Mouse (Mus musculus) cerebellum, postnatal 4 days (tissue): ENCODE results near the gene Gm5431.
"Not testable (repeated sequence)": the region's sequence is repeated elsewhere in the genome, so short reads cannot be mapped to it uniquely, and the experiment has no call there.

Experiments
- DNase-seq, 2 experiments: peaks; one replicate each; pipeline ENCODE4 v3.0.0; 2022; ENCODE audit warnings: low spot score in 2 of 2, mixed read lengths in 1 of 2

The Gm5431 gene

GRCm38 (mm10) chr11:48902021-48902420 is at the start of gene Gm5431:
Gm5431 (minus strand) TSS chr11:48902214.
- DNase-seq = no peak

- DNase-seq = not testable (repeated sequence)
Measured at GRCm38 (mm10) chr11:48946090-48946489, 44.1 kb upstream of the Gm5431 start, which contains the start of gene Psme2b. Psme2b (minus strand) TSS chr11:48946190.

DNA sequence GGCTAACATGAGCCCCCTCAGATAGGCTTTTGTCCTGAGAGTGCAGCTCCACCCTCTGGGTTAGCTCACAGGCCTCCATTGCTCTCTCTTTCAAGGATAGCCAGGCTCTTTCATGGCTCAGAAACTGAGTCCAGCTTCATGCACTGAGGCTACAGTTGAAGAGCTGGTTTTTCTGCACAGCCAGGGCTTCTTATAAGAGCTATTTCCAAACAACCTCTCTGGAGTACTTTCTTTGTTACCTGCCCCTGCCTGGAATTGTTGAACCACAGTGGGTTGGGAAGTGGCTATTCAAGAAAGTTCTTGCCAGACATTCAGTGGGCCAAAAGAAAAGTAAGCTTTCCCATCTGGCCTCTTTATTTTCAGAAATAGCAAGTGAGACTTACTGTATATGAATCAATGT is 37.3 kb upstream of the Gm5431 start:
- DNase-seq = not testable (repeated sequence)

- not testable (repeated sequence) for DNase-seq
Measured at GRCm38 (mm10) chr11:48935291-48935690, 33.3 kb upstream of the Gm5431 start.

- not testable (repeated sequence) for DNase-seq
Measured at GRCm38 (mm10) chr11:48933923-48934322, 31.9 kb upstream of the Gm5431 start.

DNA sequence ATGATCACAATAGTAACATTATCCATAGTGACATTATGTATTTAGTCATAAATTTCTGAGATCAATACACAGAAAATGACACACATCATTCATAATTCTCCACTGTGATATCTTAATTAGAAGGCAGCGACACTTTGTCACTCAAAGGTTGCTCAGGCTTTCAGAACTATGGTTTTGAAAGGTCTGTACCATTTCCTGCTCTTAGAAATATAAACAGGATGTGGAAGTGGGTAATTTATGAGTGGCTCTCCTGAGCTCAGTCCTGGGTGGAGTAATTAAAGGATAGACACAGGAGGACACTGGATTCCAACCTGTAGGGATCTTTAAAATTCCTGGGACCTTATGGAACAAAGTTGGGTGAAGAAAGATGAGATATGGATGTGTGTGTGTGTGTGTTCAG is 31.4 kb upstream of the Gm5431 start:
- not testable (repeated sequence) for DNase-seq

DNA sequence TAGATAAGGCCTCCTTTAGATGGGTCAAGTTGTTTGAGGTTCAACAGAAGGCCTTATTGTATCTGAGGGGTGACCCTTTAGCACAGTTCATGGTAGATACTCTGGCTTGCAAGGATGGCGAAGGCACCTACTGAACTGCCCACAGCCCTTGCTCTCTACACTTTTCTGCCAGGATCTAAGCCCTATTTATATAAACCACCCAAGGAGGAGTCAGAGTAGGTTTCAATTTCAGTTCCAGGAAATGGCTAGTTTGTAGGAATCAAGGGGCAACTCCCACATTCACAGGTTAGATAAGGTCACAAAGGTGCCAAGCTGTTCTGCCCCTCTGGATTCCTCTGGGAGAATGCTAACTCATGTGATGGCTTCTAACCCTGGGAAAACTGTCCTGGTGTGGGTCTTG is 26.1 kb upstream of the Gm5431 start:
- DNase-seq = not testable (repeated sequence)

- not testable (repeated sequence) for DNase-seq
Measured at GRCm38 (mm10) chr11:48926437-48926836, 24.4 kb upstream of the Gm5431 start.

- not testable (repeated sequence) for DNase-seq
Measured at GRCm38 (mm10) chr11:48923818-48924217, 21.8 kb upstream of the Gm5431 start.

DNA sequence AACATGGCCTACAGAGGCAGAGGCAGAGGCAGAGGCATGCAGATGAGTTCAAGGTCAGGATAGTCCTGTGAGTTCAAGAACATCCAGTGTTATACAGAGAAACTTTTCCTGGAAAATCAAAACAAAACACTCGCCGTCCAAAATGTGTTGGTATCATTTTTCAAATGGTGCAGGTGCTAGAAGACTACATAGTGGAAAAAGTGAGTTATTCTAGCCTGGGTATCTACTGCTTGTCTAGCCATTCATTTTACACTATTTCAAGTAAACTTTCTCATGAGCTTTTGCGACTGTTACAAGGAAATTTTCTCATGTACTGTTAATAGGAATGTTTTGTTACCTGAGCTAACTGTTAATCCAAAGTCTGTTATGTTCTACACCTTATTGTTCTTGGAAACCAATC is 16.4 kb upstream of the Gm5431 start:
- DNase-seq = no peak

DNA sequence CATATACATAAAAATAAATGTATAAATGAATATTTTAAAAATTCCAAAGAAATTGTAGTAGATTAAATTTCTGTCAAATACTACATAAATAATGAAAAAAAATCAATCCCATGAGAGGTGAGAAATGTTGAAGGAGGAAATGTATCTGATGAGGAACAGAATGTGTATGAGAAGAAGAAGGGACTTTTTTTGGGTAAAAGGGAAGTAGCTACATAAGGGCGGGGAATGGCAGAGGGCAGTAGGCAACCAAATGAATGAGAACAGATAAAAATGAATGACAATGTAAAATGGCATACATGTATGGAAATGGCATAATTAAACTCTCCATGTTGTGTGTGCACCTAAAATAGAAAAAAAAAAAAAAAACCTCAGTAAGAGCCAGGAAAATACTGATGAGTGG is 11.6 kb upstream of the Gm5431 start:
- no peak for DNase-seq

DNA sequence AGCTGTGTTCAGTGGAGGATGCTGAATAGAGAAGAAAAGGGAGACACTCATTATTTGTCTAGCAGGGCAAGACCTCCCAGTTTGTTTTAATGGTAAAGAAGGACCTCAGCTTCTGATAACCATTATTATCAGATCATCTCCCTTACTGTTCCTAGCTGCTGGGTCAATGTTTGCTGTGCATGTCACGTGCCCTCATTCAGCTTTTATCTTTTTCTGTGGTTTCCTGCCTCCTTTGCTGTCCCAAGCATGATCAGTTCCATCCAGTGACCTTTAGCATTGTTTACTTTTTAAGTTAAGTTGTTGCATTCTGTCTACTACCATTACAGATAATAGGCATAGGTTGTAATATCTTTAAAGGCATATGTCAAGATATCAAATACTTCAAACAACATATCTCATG is 6.4 kb upstream of the Gm5431 start:
- no peak for DNase-seq

- not testable (repeated sequence) for DNase-seq
Measured at GRCm38 (mm10) chr11:48901567-48901930, 465 bp downstream of the Gm5431 start.

DNA sequence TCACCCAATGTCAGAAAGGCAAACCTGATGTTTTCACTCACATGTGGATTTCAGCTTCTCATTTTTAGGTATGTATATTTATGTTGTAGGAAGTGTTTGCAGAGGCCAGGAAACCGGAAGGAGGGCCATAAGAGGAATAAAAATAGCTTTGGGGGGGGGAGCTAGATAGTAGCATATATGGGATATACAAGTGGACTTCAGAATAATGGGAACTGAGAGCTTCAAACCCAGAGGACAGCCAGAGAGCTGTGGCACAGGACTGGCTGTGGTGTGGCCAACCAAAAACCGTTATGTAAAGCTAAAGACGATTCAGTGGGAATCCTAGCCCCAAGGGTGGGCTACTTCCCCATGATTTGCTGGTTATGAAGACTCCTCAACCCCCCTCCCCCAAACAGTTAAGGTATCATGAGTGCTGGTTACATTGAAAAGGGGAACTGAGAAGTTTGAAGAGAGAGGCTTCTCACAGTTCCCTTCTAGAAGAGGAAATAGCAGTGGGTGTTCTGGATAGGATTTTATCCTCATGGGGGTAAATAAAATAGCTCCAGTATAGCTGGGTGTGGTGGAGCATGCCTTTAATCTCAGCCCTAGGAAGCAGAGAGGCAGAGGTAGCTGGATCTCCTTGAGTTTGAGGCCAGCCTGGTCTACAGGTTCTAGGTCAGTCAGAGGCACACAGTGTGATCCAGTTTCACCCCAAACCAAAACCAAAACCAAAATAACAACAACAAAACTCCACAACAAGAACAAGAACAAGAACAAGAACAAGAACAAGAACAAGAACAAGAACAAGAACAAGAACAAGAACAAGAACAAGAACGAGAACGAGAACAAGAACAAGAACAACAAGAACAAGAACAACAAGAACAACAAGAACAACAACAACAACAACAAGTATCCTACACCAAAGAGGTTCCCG is 1.1 kb downstream of the Gm5431 start:
- not testable (repeated sequence) for DNase-seq

GRCm38 (mm10) chr11:48898812-48899431 is 3.1 kb downstream of the Gm5431 start:
- no peak for DNase-seq

GRCm38 (mm10) chr11:48876680-48877079 is 25.3 kb downstream of the Gm5431 start:
- no peak for DNase-seq

DNA sequence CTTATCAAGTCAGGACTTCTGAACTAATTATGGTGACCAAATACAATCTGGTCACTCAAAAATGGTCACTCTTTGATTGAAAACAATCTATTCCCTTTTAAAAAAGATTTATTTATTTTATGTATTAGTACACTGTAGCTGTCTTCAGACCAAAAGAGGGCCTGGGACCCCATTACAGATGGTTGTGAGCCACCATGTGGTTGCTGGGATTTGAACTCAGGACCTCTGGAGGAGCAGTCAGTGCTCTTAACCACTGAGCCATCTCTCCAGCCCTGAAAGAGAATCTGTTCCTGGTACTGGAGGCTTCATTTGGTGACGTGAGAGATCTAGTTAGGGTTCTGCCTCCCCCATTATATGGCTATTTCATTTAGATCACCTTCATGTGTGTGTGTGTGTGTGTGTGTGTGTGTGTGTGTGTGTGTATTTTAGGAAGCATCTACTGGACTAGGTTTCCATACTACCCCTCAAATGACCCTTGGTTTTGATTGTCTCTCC is 26.6 kb downstream of the Gm5431 start:
- not testable (repeated sequence) for DNase-seq

GRCm38 (mm10) chr11:48874465-48874864 is 27.5 kb downstream of the Gm5431 start:
- peak in 1 of 2 experiments; percentile 39 for DNase-seq

DNA sequence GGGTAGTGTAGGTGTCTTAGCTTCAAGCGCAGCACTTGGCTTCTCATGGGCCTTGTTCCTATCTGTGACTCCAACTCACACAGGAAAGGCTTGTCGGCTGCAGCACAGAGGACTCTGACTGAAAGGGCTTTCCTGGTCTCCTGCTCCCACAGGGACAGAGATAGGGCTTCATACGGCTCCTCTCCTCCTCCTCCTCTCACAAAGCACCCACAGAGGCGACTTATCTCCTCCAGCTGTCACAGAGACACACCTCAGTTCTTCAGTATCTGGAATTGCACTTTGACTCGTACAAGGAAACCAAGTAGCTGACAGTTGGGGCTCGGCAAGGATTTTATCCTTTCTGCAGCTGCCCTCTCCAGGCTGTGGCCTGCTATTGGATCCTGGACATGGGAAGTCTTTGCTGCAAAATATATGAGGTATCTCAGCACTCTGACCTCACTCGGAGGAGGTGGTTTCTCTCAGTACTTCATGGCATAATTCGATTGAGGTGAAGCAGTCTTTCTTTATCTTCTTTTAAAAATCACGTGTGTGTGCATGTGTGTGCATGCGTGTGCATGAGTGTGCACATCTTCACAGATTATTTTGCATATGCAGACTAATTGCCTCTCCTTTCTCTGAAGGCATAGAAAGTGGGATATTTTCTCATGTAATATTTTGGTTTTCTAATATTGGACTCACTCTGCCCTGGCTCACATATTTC is 28.3 kb downstream of the Gm5431 start:
- DNase-seq = no peak

GRCm38 (mm10) chr11:48872695-48873300 is 29.2 kb downstream of the Gm5431 start:
- DNase-seq = no peak

DNA sequence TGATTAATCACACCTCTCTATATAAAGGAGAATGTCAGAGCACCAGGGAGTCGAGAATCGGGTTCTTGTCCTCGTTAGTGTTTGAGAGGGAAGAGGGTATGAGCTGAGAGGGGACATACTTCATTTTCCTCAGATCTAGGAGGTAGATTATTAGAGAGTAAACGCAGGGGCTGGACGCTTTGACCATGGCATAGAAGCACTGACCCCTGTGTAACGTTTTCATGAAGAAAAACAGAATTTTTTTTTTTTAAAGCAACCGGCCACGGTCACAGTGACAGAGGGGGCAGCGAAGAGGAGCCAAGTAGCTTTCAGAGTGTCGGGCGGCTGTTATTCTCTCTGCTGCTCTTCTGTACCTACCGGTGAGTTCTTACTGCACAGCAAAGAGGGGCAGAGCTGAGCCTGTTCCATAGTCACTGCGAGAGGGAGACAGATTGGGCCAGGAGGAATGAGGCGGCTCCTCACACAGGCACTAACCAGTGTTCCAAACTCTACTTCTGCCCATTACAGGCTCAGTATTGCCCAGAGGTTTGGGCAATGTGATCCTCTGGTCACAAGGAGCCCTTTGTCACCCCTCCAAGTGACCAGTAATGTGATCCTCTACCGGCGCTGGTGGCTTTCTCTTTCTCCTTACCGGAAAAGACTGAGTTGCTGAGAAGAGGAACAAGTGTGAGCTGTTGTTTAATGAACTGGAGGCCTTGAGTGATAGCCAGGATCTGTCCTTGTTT is 30.0 kb downstream of the Gm5431 start:
- DNase-seq = no peak
